Mouse (Mus musculus) limb, embryonic 14.5 days (tissue): ENCODE results near the gene Gm14569. TPM values are rescaled to one million over a fixed set of nuclear protein-coding genes. Genes with fewer than 3 reads are reported as not detected.
A peak's percentile ranks its signal among the peaks of the same experiment; 100 is the strongest.

ENCODE experiments used
- ATAC-seq: fragments of 200-750 bp; cut with Nextera tagmentation; 2 replicates; pipeline ENCODE4 v1.8.0; 2017; ENCODE audit warnings: low read depth, moderate number of reproducible peaks, moderate TSS enrichment; ENCODE audit not compliant: low FRiP score
- DNase-seq: peaks from one replicate; pipeline ENCODE4 v3.0.0-alpha.2; 2015; ENCODE audit warnings: low spot score
- H3K27ac ChIP-seq: fragments of 300-500 bp; sonication (generic); replicated peaks from 2 replicates; pipeline ENCODE4 v1.5.1; 2014; ENCODE audit warnings: low read depth, mild to moderate bottlenecking, low read length, moderate library complexity, mixed read lengths
- H3K27me3 ChIP-seq: fragments of 300-500 bp; sonication (generic); 2 replicates; pipeline ENCODE4 v1.6.1; 2014; ENCODE audit warnings: low read length, mixed read lengths; ENCODE audit not compliant: control insufficient read depth, insufficient read depth
- H3K36me3 ChIP-seq: fragments of 300-500 bp; sonication (generic); 2 replicates; pipeline ENCODE4 v1.6.1; 2014; ENCODE audit warnings: mild to moderate bottlenecking, low read length, moderate library complexity, mixed read lengths; ENCODE audit not compliant: control insufficient read depth, insufficient read depth
- H3K4me1 ChIP-seq: fragments of 300-500 bp; sonication (generic); 2 replicates; pipeline ENCODE4 v1.6.1; 2014; ENCODE audit warnings: antibody characterized with exemption, low read length, mixed read lengths; ENCODE audit not compliant: control insufficient read depth, insufficient read depth
- H3K4me2 ChIP-seq: fragments of 300-500 bp; sonication (generic); replicated peaks from 2 replicates; pipeline ENCODE4 v1.6.1; 2014; ENCODE audit warnings: low read depth, mild to moderate bottlenecking, low read length, moderate library complexity; ENCODE audit not compliant: severe bottlenecking
- H3K4me3 ChIP-seq: fragments of 300-500 bp; sonication (generic); replicated peaks from 2 replicates; pipeline ENCODE4 v1.5.1; 2014; ENCODE audit warnings: low read length
- H3K9ac ChIP-seq: fragments of 300-500 bp; sonication (generic); 2 replicates; pipeline ENCODE4 v1.6.1; 2014; ENCODE audit warnings: mild to moderate bottlenecking, low read depth, low read length, moderate library complexity; ENCODE audit not compliant: severe bottlenecking
- H3K9me3 ChIP-seq: fragments of 300-500 bp; sonication (generic); 2 replicates; pipeline ENCODE4 v1.6.1; 2016; ENCODE audit warnings: low read length; ENCODE audit not compliant: control insufficient read depth
- POLR2A ChIP-seq: fragments of 200-500 bp; IDR thresholded peaks from 2 replicates; pipeline ENCODE4 v1.8.0; 2012; ENCODE audit warnings: inconsistent platforms, mild to moderate bottlenecking, moderate library complexity, borderline replicate concordance; ENCODE audit not compliant: insufficient read depth, insufficient read length; ENCODE audit errors: extremely low read depth
- WGBS: fragments of 180-500 bp; shearing (Covaris S2); extraction: QIAGEN DNeasy Blood & Tissue Kit; methylation state at CpG from one replicate; pipeline ENCODE4 v1.1.7; 2014; 5-methylcytosine and 5-hydroxymethylcytosine counted together
- microRNA-seq: library from miRNA; unstranded; fragments of <30 nt; microRNA quantifications from one replicate; pipeline ENCODE4, GENCODE M21; 2016
- polyA plus RNA-seq, 2 experiments: library from polyadenylated mRNA; depleted of rRNA in 1 of 2; stranded (reverse) in 1 of 2; unstranded in 1 of 2; fragments of >200 nt; fragmentation: Nextera tagmentation in 1 of 2; extraction: Ambion mirVana in 1 of 2; gene quantifications; 2 replicates each; pipeline versions ENCODE4 v1.2.1 to v1.2.3; 2012 to 2014

Gm14569 gene
- polyA plus RNA-seq, 2 experiments, result 0.04 TPM; not detected in 1

DNA sequence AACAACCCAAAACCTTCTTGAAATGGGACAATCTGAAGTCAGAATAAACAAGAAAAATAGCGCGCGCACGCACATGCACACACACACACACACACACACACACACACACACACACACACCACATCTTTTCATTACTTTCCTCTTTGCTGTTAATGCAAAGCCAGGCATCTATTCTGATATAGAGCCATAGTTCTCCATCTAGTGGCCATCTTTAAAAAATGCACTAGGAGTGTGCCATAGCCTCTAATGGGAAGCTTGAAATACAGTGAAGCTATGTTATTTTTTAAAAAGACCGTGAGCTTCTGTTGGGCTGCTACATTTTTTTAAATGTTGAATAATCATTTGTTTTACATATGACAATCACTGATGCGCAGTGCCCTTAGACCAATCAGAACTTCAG, 98.4 kb downstream of the Gm14569 start:
- TF ChIP-seq POLR2A, result no peak

GRCm38 (mm10) chrX:36392672-36393071, 99.0 kb downstream of the Gm14569 start:
- no peak for ATAC-seq
- no peak for TF ChIP-seq POLR2A
- DNase-seq, result no peak
- Histone ChIP-seq H3K4me3 (no peak overlapping the region), H3K27me3 (no peaks in the 10 kb centered on the region), H3K9me3 (no peaks in the 10 kb centered on the region), H3K27ac (no peak overlapping the region), H3K9ac (no peak overlapping the region), H3K4me1 (no peaks in the 10 kb centered on the region), H3K36me3 (no peaks in the 10 kb centered on the region), H3K4me2 (no peak overlapping the region)
- WGBS, result 78% methylated on average over 6 of the region's 6 CpGs

More for the DNA sequence above, 98.4 kb downstream of the Gm14569 start:
- Histone ChIP-seq H3K9ac (no peak overlapping the region), H3K27ac (no peak overlapping the region), H3K4me1 (no peaks in the 10 kb centered on the region), H3K4me2 (no peak overlapping the region), H3K36me3 (no peaks in the 10 kb centered on the region), H3K27me3 (no peaks in the 10 kb centered on the region), H3K9me3 (no peaks in the 10 kb centered on the region), H3K4me3 (no peak overlapping the region)
- 56% methylated on average over 6 of the region's 6 CpGs for WGBS
- peak; percentile 57 for DNase-seq
- no peak for ATAC-seq

- WGBS, result 53% methylated on average over 2 of the region's 2 CpGs
- no peak overlapping the region for H3K4me2 ChIP-seq
- no peak for TF ChIP-seq POLR2A
- ATAC-seq (no peak), DNase-seq (no peak)
- no peaks in the 10 kb centered on the region for H3K36me3 ChIP-seq
- H3K4me1 ChIP-seq, result no peaks in the 10 kb centered on the region
- H3K9me3 ChIP-seq, result no peaks in the 10 kb centered on the region
- H3K9ac ChIP-seq, result no peak overlapping the region
- H3K4me3 ChIP-seq, result no peak overlapping the region
- no peak overlapping the region for H3K27ac ChIP-seq
- H3K27me3 ChIP-seq, result no peaks in the 10 kb centered on the region
Measured at GRCm38 (mm10) chrX:36390503-36390902, 101.1 kb downstream of the Gm14569 start.

- Histone ChIP-seq H3K27ac (no peak overlapping the region), H3K4me3 (no peak overlapping the region), H3K4me2 (no peak overlapping the region), H3K9ac (no peak overlapping the region), H3K36me3 (no peaks in the 10 kb centered on the region), H3K27me3 (no peaks in the 10 kb centered on the region), H3K9me3 (no peaks in the 10 kb centered on the region), H3K4me1 (no peaks in the 10 kb centered on the region)
- no peak for TF ChIP-seq POLR2A
- ATAC-seq, result no peak
- WGBS, result 62% methylated on average over 3 of the region's 3 CpGs
- DNase-seq, result no peak
Measured at GRCm38 (mm10) chrX:36389971-36390370, 101.7 kb downstream of the Gm14569 start.

GRCm38 (mm10) chrX:36385340-36385739, 106.3 kb downstream of the Gm14569 start:
- H3K4me3 ChIP-seq, result no peak overlapping the region
- no peak overlapping the region for H3K27ac ChIP-seq
- H3K4me2 ChIP-seq, result no peak overlapping the region
- H3K36me3 ChIP-seq, result no peaks in the 10 kb centered on the region
- ATAC-seq (no peak), DNase-seq (no peak)
- H3K27me3 ChIP-seq, result no peaks in the 10 kb centered on the region
- H3K9me3 ChIP-seq, result no peaks in the 10 kb centered on the region
- no peaks in the 10 kb centered on the region for H3K4me1 ChIP-seq
- no peak for TF ChIP-seq POLR2A
- no peak overlapping the region for H3K9ac ChIP-seq

Small RNAs within 50 kb of the gene (microRNA-seq; reads per million reads assigned to microRNA genes)
- gene Gm44485, result not detected

Other genes starting within 250 kb of the Gm14569 start
- gene Lonrf3, start 163.5 kb downstream of the Gm14569 start, polyA plus RNA-seq (2012; rRNA removed), result 0.59 and 0.74 TPM in 2 replicates
- 0.32 and 0.78 TPM in 2 replicates for gene Lonrf3, start 163.5 kb downstream of the Gm14569 start, polyA plus RNA-seq (2014; fragmentation: Nextera tagmentation; extraction: Ambion mirVana)
- gene Gm6268, start 90.5 kb downstream of the Gm14569 start, polyA plus RNA-seq (2012; rRNA removed), result not detected in 2 replicates
- not detected in 2 replicates for gene Gm6268, start 90.5 kb downstream of the Gm14569 start, polyA plus RNA-seq (2014; fragmentation: Nextera tagmentation; extraction: Ambion mirVana)
- gene Pgrmc1, start 106.4 kb upstream of the Gm14569 start, polyA plus RNA-seq (2012; rRNA removed), result 136 and 167 TPM in 2 replicates
- 296 and 314 TPM in 2 replicates for gene Pgrmc1, start 106.4 kb upstream of the Gm14569 start, polyA plus RNA-seq (2014; fragmentation: Nextera tagmentation; extraction: Ambion mirVana)
- 3.3 and 4.1 TPM in 2 replicates for gene Akap17b, start 153.6 kb upstream of the Gm14569 start, polyA plus RNA-seq (2012; rRNA removed)
- 4.4 and 4.5 TPM in 2 replicates for gene Akap17b, start 153.6 kb upstream of the Gm14569 start, polyA plus RNA-seq (2014; fragmentation: Nextera tagmentation; extraction: Ambion mirVana)